Mouse (Mus musculus): ENCODE data around the gene Cfc1. TPM values are rescaled to one million over a fixed set of nuclear protein-coding genes. Genes with fewer than 3 reads are reported as not detected.
"Not testable (repeated sequence)": the region's sequence is repeated elsewhere in the genome, so short reads cannot be mapped to it uniquely, and the experiment has no call there.

Gene Cfc1
- polyA plus RNA-seq, 1 experiment: not detected

GRCm38 (mm10) chr1:34510575-34510981, 24.9 kb upstream of the Cfc1 start:
- Histone ChIP-seq H3K4me3 (replicated peaks; ENCODE audit: control insufficient read depth, low read depth, low read length) (no peak overlapping the region), H3K27ac (ENCODE audit: control insufficient read depth, insufficient read depth, low read depth, low read length, poor library complexity) (no peak overlapping the region), H3K4me1 (ENCODE audit: control insufficient read depth, insufficient read depth, low read length) (peaks cover 1% of the 10 kb centered on the region; the same call in 1 of the 2 replicates)
- 1% methylated on average over 7 of the region's 7 CpGs for WGBS
- TF ChIP-seq POLR2A (IDR thresholded peaks at IDR 0.05; ENCODE audit: borderline replicate concordance, control insufficient read depth, low read depth, low read length) (no peak), CTCF (IDR thresholded peaks at IDR 0.05; ENCODE audit: control insufficient read depth, insufficient read depth, low read length) (no peak)

- whole genome bisulfite sequencing: 3% methylated on average over 3 of the region's 3 CpGs
- H3K4me3 ChIP-seq (replicated peaks; ENCODE audit: control insufficient read depth, low read depth, low read length): no peak overlapping the region
- TF ChIP-seq POLR2A (IDR thresholded peaks at IDR 0.05; ENCODE audit: borderline replicate concordance, control insufficient read depth, low read depth, low read length) (no peak), CTCF (IDR thresholded peaks at IDR 0.05; ENCODE audit: control insufficient read depth, insufficient read depth, low read length) (peak; percentile 77)
These were observed 24.4 kb upstream of the Cfc1 start for GRCm38 (mm10) chr1:34511027-34511426.

GRCm38 (mm10) chr1:34513068-34513467, 22.4 kb upstream of the Cfc1 start:
- H3K27ac ChIP-seq (ENCODE audit: control insufficient read depth, insufficient read depth, low read depth, low read length, poor library complexity): no peak overlapping the region
- 70% methylated on average over 4 of the region's 4 CpGs for WGBS
- no peaks in the 10 kb centered on the region; the same call in 1 of the 2 replicates for H3K4me1 ChIP-seq (ENCODE audit: control insufficient read depth, insufficient read depth, low read length)
- H3K4me3 ChIP-seq (replicated peaks; ENCODE audit: control insufficient read depth, low read depth, low read length): no peak overlapping the region
- TF ChIP-seq CTCF (IDR thresholded peaks at IDR 0.05; ENCODE audit: control insufficient read depth, insufficient read depth, low read length) (no peak), POLR2A (IDR thresholded peaks at IDR 0.05; ENCODE audit: borderline replicate concordance, control insufficient read depth, low read depth, low read length) (no peak)

More at GRCm38 (mm10) chr1:34511027-34511426, 24.4 kb upstream of the Cfc1 start:
- H3K27ac ChIP-seq (ENCODE audit: control insufficient read depth, insufficient read depth, low read depth, low read length, poor library complexity): no peak overlapping the region
- H3K4me1 ChIP-seq (ENCODE audit: control insufficient read depth, insufficient read depth, low read length): no peaks in the 10 kb centered on the region; the same call in 1 of the 2 replicates

GRCm38 (mm10) chr1:34516595-34516994, 18.9 kb upstream of the Cfc1 start:
- 23% methylated on average over 5 of the region's 5 CpGs for WGBS
- H3K27ac ChIP-seq (ENCODE audit: control insufficient read depth, insufficient read depth, low read depth, low read length, poor library complexity): no peak overlapping the region
- TF ChIP-seq POLR2A (IDR thresholded peaks at IDR 0.05; ENCODE audit: borderline replicate concordance, control insufficient read depth, low read depth, low read length) (no peak), CTCF (IDR thresholded peaks at IDR 0.05; ENCODE audit: control insufficient read depth, insufficient read depth, low read length) (no peak)
- H3K4me1 ChIP-seq (ENCODE audit: control insufficient read depth, insufficient read depth, low read length): no peaks in the 10 kb centered on the region; the same call in 1 of the 2 replicates
- no peak overlapping the region for H3K4me3 ChIP-seq (replicated peaks; ENCODE audit: control insufficient read depth, low read depth, low read length)

GRCm38 (mm10) chr1:34517297-34517696, 18.2 kb upstream of the Cfc1 start:
- WGBS: 6% methylated on average over 6 of the region's 6 CpGs
- not testable (repeated sequence) for H3K27ac ChIP-seq (ENCODE audit: control insufficient read depth, insufficient read depth, low read depth, low read length, poor library complexity); H3K4me3 ChIP-seq (replicated peaks; ENCODE audit: control insufficient read depth, low read depth, low read length); H3K4me1 ChIP-seq (ENCODE audit: control insufficient read depth, insufficient read depth, low read length)

GRCm38 (mm10) chr1:34517797-34518196, 17.7 kb upstream of the Cfc1 start:
- H3K4me1 ChIP-seq (ENCODE audit: control insufficient read depth, insufficient read depth, low read length); H3K27ac ChIP-seq (ENCODE audit: control insufficient read depth, insufficient read depth, low read depth, low read length, poor library complexity); H3K4me3 ChIP-seq (replicated peaks; ENCODE audit: control insufficient read depth, low read depth, low read length): not testable (repeated sequence)
- WGBS: 0% methylated on average over 1 of the region's 1 CpGs

- no peak for TF ChIP-seq CTCF (IDR thresholded peaks at IDR 0.05; ENCODE audit: control insufficient read depth, insufficient read depth, low read length)
- no peak for TF ChIP-seq POLR2A (IDR thresholded peaks at IDR 0.05; ENCODE audit: borderline replicate concordance, control insufficient read depth, low read depth, low read length)
- Histone ChIP-seq H3K4me3 (replicated peaks; ENCODE audit: control insufficient read depth, low read depth, low read length) (no peak overlapping the region), H3K4me1 (ENCODE audit: control insufficient read depth, insufficient read depth, low read length) (no peaks in the 10 kb centered on the region; the same call in 1 of the 2 replicates), H3K27ac (ENCODE audit: control insufficient read depth, insufficient read depth, low read depth, low read length, poor library complexity) (no peak overlapping the region)
- WGBS: 10% methylated on average over 1 of the region's 1 CpGs
These were observed 17.2 kb upstream of the Cfc1 start for GRCm38 (mm10) chr1:34518259-34518658.

- no peak overlapping the region for H3K27ac ChIP-seq (ENCODE audit: control insufficient read depth, insufficient read depth, low read depth, low read length, poor library complexity)
- H3K4me1 ChIP-seq (ENCODE audit: control insufficient read depth, insufficient read depth, low read length): no peaks in the 10 kb centered on the region; the same call in 1 of the 2 replicates
- H3K4me3 ChIP-seq (replicated peaks; ENCODE audit: control insufficient read depth, low read depth, low read length): no peak overlapping the region
- 35% methylated on average over 6 of the region's 6 CpGs for WGBS
- TF ChIP-seq CTCF (IDR thresholded peaks at IDR 0.05; ENCODE audit: control insufficient read depth, insufficient read depth, low read length) (no peak), POLR2A (IDR thresholded peaks at IDR 0.05; ENCODE audit: borderline replicate concordance, control insufficient read depth, low read depth, low read length) (no peak)
These were observed 13.1 kb upstream of the Cfc1 start for GRCm38 (mm10) chr1:34522205-34522849.

- no peak overlapping the region for H3K27ac ChIP-seq (ENCODE audit: control insufficient read depth, insufficient read depth, low read depth, low read length, poor library complexity)
- TF ChIP-seq POLR2A (IDR thresholded peaks at IDR 0.05; ENCODE audit: borderline replicate concordance, control insufficient read depth, low read depth, low read length) (no peak), CTCF (IDR thresholded peaks at IDR 0.05; ENCODE audit: control insufficient read depth, insufficient read depth, low read length) (no peak)
- no peaks in the 10 kb centered on the region; the same call in 1 of the 2 replicates for H3K4me1 ChIP-seq (ENCODE audit: control insufficient read depth, insufficient read depth, low read length)
- 79% methylated on average over 3 of the region's 3 CpGs for WGBS
- no peak overlapping the region for H3K4me3 ChIP-seq (replicated peaks; ENCODE audit: control insufficient read depth, low read depth, low read length)
These were observed 12.6 kb upstream of the Cfc1 start for GRCm38 (mm10) chr1:34522850-34523244.

Data from bone marrow, adult 2 months (tissue).